Mouse (Mus musculus) bone marrow, adult 2 months (tissue): ENCODE measurements around the gene Frem3.

ENCODE experiments used
- CTCF ChIP-seq: fragments of 200-500 bp; IDR thresholded peaks from 2 replicates; pipeline ENCODE4 v1.5.1; 2011; ENCODE audit warnings: low read length, control low read depth; ENCODE audit not compliant: control insufficient read depth, insufficient read depth
- POLR2A ChIP-seq: fragments of 200-500 bp; IDR thresholded peaks from 2 replicates; pipeline ENCODE4 v1.6.1; 2011; ENCODE audit warnings: low read depth, mild to moderate bottlenecking, control low read depth, low read length, borderline replicate concordance; ENCODE audit not compliant: control insufficient read depth

DNA sequence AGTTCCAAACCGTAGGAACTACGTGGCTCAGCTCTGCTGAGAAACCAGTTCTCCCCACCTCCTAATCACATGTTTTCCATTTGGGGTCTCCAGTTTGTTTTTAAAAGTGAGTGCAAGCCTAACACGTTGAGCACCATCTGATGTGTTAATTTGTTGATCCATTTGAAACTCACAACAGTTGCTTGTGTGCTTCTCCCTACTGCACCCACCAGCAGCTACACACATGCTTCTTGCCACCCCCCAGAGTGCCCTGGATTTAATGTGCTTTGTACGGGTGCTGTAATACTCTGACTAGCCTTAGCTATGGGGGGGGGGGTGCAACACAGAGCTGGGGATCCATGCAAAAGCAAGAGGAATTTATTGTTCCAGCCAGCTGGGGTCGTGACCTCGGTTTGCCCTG is 36.5 kb downstream of the Frem3 start:
- no peak for TF ChIP-seq CTCF
- TF ChIP-seq POLR2A = no peak
